Mouse (Mus musculus): ENCODE data around the gene Insig2.

GRCm38 (mm10) chr1:121332485-121332884, at the start of gene Insig2:
- no peak for TF ChIP-seq CTCF (IDR thresholded peaks at IDR 0.05; ENCODE audit: extremely low read depth, insufficient read depth, low read length)
- TF ChIP-seq POLR2A (IDR thresholded peaks at IDR 0.05; ENCODE audit: extremely low read depth, insufficient read depth, low read length): no peak
